Mouse (Mus musculus): ENCODE results near the gene Hoxd9. TPM values are rescaled to one million over a fixed set of nuclear protein-coding genes. Genes with fewer than 3 reads are reported as not detected.

The Hoxd9 gene
- polyA plus RNA-seq, 1 experiment = not detected

DNA sequence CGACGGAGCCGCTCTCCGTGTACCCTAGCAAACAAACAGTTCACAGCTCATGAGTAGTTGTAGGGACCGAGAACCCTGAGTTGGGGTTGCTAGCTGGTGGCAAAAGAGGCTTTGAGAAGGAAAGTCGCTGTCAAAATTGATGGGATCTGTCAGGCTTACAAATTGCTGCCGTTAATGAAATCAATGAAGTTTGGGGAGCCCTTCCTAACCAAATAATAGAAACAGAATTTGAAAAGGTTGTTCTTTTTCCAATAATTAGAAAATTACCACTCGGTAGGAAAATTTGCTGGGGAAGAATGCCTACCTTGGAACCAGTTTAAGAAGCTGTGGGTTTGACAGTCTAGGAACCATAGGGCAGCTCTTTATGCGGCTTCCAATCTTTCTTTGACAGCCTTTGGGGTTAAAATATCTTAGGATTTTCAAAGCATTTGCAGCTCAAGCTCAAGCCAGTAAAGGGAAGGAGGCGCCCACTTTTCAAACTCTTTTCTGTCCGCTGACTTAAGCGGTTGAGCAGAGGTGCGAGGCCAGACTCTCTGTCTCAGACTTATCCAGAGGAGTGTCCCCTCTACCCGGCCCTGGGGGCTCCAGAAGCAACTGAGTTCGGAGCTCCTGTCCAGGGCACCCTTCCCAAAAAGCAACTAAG is 39.4 kb upstream of the Hoxd9 start:
- Histone ChIP-seq H3K4me1 (ENCODE audit: control insufficient read depth) (no peaks in the 10 kb centered on the region), H3K9me3 (ENCODE audit: control insufficient read depth, low read length) (peaks cover 11% of the 10 kb centered on the region), H3K27me3 (ENCODE audit: control insufficient read depth) (peaks cover 100% of the 10 kb centered on the region), H3K4me3 (replicated peaks) (no peak overlapping the region), H3K36me3 (ENCODE audit: control insufficient read depth) (no peaks in the 10 kb centered on the region)
- TF ChIP-seq GATA1 (IDR thresholded peaks at IDR 0.05; ENCODE audit: low read length) = no peak
- TF ChIP-seq TAL1 (IDR thresholded peaks at IDR 0.05; ENCODE audit: low read length) = no peak

DNA sequence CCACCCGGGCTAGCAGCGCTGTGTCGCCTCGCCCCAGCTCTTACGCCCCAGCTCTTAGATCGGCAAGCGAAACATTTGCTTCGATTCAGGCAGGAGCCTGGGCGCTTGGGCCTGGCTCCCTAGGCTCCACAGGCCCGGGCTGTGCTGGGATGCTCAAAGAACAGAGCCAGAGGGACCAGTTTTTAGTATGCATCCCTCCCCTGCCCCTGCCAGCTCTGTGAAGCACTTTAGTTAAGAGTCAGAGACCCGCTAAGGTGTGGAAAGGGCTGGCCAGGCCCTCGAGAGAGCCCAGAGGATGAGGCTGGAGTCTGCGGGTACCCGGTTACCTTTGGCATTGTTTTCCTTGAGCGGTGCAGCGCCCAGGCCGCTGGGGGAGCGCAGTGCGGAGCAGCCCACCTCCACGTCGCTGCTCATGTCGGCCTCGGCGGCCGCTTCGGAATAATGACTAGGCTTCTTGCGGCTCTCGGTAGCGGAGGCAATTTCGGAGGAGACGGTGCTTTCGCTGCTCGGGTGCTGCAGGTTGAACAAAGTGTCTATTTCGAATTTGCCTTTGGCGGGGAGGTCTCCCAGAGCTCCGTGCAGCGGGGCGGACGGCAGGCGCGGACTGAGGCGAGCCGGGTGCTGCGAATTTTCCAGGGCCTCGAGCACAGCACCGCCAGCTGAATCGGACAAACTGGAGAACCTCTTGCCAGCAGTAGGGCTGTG is 38.7 kb upstream of the Hoxd9 start:
- H3K4me1 ChIP-seq (ENCODE audit: control insufficient read depth) = no peaks in the 10 kb centered on the region
- H3K27me3 ChIP-seq (ENCODE audit: control insufficient read depth) = peaks cover 100% of the 10 kb centered on the region
- no peak overlapping the region for H3K4me3 ChIP-seq (replicated peaks)
- no peak for TF ChIP-seq TAL1 (IDR thresholded peaks at IDR 0.05; ENCODE audit: low read length)
- no peak for TF ChIP-seq GATA1 (IDR thresholded peaks at IDR 0.05; ENCODE audit: low read length)
- no peaks in the 10 kb centered on the region for H3K36me3 ChIP-seq (ENCODE audit: control insufficient read depth)
- peaks cover 11% of the 10 kb centered on the region for H3K9me3 ChIP-seq (ENCODE audit: control insufficient read depth, low read length)

DNA sequence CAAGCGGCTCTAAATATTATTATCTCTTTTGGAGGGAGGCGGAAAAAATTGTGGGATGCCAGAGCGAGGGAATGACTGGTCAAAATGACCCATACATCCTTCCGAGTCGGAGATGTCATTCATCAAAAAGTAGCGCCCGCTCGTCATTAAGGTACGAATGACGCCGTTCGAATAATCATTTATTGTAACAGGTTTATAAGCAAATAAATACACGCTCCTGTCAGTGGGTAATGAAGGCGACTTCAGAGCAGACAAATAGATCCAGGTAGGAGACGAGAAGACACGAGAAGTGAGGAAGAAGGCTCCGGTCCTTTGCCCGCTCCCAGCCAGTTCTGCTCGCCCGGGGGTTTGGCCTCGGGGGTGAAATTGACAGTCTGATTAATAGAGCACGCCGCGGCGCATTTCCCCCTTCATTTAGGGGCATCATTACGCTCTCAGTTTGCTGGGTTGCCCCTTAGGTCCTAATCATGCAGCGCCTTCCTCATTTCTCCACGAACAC is 38.0 kb upstream of the Hoxd9 start, which contains the start of gene Evx2:
TSS of gene Evx2 (minus strand) at position 51 of the 499 bp plus-strand sequence.
- TF ChIP-seq TAL1 (IDR thresholded peaks at IDR 0.05; ENCODE audit: low read length) (no peak), GATA1 (IDR thresholded peaks at IDR 0.05; ENCODE audit: low read length) (no peak)
- no peaks in the 10 kb centered on the region for H3K4me1 ChIP-seq (ENCODE audit: control insufficient read depth)
- H3K27me3 ChIP-seq (ENCODE audit: control insufficient read depth) = peaks cover 100% of the 10 kb centered on the region
- H3K36me3 ChIP-seq (ENCODE audit: control insufficient read depth) = no peaks in the 10 kb centered on the region
- no peak within 1 kb of the TSS for H3K4me3 ChIP-seq (replicated peaks)
- peaks cover 11% of the 10 kb centered on the region for H3K9me3 ChIP-seq (ENCODE audit: control insufficient read depth, low read length)

DNA sequence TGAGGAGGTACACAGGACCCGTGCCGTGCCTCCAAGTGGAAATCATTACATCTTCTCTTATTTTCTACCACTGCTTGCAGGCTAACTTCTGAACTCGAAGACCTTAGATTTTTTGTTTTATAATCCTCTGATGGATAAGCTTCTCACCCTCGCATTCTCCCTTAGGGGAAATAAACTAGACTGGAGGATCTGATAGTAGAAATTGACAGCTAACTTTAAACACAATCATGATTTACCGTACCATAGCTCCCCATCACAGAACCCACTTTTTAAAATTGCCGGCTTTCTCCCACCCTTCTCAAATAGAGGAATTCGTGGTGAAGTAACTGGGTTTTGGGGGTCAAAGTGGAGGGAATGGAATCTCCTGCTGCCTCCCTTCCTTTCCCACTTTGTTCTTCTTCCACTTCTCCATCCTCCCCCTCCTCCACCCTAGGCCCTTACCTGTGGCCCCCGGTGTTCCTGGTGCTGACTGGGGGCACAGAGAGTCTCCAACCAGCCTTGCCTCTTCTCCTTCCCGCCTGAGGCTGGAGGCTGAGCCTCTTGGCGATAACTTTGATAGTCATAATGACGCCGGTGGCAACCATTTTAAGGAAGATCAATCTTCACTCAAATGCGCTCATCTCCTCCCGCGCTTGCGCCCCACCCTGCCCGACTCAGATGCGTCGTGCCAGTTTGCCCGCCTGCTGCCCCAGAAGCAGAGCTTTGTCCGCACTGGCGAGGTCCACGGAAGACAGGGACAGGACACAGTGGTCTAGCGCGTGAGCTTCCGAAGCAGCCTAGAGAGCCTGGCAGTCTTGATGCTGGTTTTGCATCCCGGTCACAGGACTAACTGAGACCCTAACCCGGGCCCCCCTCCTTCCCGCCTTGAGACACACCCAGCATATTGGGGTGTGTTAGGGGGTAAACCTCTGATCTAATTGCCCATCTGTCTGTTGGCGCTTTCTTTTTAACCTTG is 36.8 kb upstream of the Hoxd9 start:
- Histone ChIP-seq H3K4me3 (replicated peaks) (no peak overlapping the region), H3K27me3 (ENCODE audit: control insufficient read depth) (peaks cover 100% of the 10 kb centered on the region), H3K36me3 (ENCODE audit: control insufficient read depth) (no peaks in the 10 kb centered on the region), H3K9me3 (ENCODE audit: control insufficient read depth, low read length) (peaks cover 11% of the 10 kb centered on the region), H3K4me1 (ENCODE audit: control insufficient read depth) (no peaks in the 10 kb centered on the region)
- no peak for TF ChIP-seq GATA1 (IDR thresholded peaks at IDR 0.05; ENCODE audit: low read length)
- TF ChIP-seq TAL1 (IDR thresholded peaks at IDR 0.05; ENCODE audit: low read length) = no peak

DNA sequence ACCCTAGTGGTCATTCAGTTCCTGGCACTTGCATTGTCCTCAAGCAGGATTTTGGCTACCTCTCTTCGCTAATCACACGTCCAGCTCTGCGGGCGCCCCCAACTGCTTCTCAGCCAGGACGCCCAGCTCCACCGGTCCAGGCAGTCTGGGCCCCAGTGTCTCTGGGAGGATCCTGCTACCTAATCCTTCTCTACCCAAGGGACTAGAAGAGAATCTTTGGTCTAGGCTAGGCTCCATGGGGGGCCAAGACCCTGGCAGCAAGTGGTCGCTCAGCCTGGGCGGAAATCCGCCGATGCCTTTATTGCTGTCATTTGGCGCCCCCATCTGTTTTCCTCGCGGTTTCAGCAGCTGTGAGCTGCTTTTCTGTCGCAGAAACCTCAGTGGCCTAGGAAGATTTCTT is 35.8 kb upstream of the Hoxd9 start:
- H3K4me1 ChIP-seq (ENCODE audit: control insufficient read depth) = no peaks in the 10 kb centered on the region
- H3K9me3 ChIP-seq (ENCODE audit: control insufficient read depth, low read length) = peaks cover 6% of the 10 kb centered on the region; the same call in 1 of the 2 replicates
- TF ChIP-seq TAL1 (IDR thresholded peaks at IDR 0.05; ENCODE audit: low read length) (no peak), GATA1 (IDR thresholded peaks at IDR 0.05; ENCODE audit: low read length) (no peak)
- no peaks in the 10 kb centered on the region for H3K36me3 ChIP-seq (ENCODE audit: control insufficient read depth)
- no peak overlapping the region for H3K4me3 ChIP-seq (replicated peaks)
- H3K27me3 ChIP-seq (ENCODE audit: control insufficient read depth) = peaks cover 100% of the 10 kb centered on the region

DNA sequence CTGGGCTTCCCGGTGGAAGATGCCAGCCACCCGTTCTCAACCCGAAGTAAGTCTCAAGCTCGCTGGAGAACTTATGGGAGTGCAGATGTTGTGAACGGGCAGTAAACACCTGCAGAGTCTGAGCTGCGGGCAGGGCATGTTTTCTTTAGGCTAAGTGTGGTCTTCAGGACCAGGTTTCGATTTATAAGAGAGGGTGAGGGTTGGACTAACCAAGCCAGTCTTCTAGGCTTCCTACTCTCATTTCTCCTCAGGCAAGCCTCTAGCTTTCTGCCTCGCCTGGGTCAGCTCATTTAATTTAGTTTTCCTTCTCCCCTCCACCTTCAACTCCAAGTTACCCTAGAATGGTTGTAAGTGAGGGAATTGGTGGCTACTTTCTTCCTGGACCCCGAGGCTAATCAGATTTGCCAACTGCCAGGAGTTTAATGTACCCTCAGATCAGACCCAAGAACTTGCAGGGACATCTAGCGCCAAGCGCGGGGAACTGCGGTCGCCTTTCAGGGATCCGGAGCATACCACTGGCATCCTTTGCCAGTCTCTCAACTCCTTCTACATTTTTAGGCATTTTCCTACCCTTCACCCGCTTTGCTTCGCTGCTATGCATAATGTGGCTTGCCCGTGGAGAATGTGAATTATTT is 34.1 kb upstream of the Hoxd9 start:
- peaks cover 4% of the 10 kb centered on the region; the same call in 1 of the 2 replicates for H3K9me3 ChIP-seq (ENCODE audit: control insufficient read depth, low read length)
- H3K27me3 ChIP-seq (ENCODE audit: control insufficient read depth) = peaks cover 99% of the 10 kb centered on the region
- H3K36me3 ChIP-seq (ENCODE audit: control insufficient read depth) = no peaks in the 10 kb centered on the region
- no peak overlapping the region for H3K4me3 ChIP-seq (replicated peaks)
- no peaks in the 10 kb centered on the region for H3K4me1 ChIP-seq (ENCODE audit: control insufficient read depth)
- TF ChIP-seq GATA1 (IDR thresholded peaks at IDR 0.05; ENCODE audit: low read length) (no peak), TAL1 (IDR thresholded peaks at IDR 0.05; ENCODE audit: low read length) (no peak)

DNA sequence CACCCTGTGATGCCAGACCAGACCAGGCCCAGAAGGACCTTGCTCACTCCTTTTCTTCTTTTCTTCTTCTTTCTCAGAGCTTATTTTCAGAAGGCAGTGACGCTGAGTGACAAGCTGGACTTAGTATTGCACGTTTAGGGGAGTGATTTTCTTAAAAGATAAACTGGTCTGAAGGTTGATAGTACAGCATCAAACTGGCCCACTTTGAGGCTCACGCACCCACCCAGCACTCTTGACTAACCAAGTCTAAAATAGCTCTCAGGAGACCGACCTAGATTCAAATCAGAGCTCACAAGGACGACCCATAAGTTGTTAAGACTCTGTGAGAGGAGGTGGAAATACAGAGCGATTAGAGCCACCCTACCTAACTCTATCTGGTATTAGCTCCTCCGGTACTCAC is 31.1 kb upstream of the Hoxd9 start:
- peaks cover 99% of the 10 kb centered on the region for H3K27me3 ChIP-seq (ENCODE audit: control insufficient read depth)
- H3K4me3 ChIP-seq (replicated peaks) = no peak overlapping the region
- H3K9me3 ChIP-seq (ENCODE audit: control insufficient read depth, low read length) = peaks cover 6% of the 10 kb centered on the region; the same call in 1 of the 2 replicates
- no peaks in the 10 kb centered on the region for H3K36me3 ChIP-seq (ENCODE audit: control insufficient read depth)
- no peaks in the 10 kb centered on the region for H3K4me1 ChIP-seq (ENCODE audit: control insufficient read depth)
- TF ChIP-seq TAL1 (IDR thresholded peaks at IDR 0.05; ENCODE audit: low read length) = no peak
- no peak for TF ChIP-seq GATA1 (IDR thresholded peaks at IDR 0.05; ENCODE audit: low read length)

DNA sequence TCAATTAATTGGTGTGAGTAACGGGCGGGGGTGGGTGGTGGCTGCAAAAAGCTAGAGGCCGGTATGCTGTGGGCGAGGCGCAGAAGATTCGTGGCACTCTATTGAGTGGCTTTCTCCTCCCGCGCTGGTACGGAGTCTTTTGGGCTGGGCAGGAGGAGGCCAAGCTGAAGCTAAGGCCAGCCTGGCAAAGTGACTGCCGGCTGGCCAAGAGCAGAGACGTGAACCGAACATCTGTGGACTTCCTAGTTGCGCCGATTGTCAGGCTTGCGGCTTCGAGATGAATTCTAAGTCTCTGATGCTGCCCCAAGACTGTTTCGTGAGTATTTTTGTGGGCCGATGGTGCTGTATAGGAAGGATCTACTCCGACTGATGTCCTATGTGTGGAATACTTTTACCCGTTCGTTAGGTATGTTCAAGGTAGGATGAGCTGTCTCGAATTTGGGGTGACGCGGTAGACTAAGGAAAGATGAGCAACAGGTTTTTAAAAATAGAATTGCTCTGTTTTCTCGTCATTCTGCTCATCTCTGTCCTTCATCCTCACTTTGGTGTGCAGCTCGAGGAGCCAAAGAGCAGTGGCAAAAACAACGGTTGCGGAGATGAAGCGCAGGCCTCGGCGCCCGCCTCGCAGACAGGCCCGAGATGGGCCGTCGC is 30.2 kb upstream of the Hoxd9 start:
- no peak for TF ChIP-seq TAL1 (IDR thresholded peaks at IDR 0.05; ENCODE audit: low read length)
- no peak for TF ChIP-seq GATA1 (IDR thresholded peaks at IDR 0.05; ENCODE audit: low read length)
- Histone ChIP-seq H3K4me3 (replicated peaks) (no peak overlapping the region), H3K36me3 (ENCODE audit: control insufficient read depth) (no peaks in the 10 kb centered on the region), H3K27me3 (ENCODE audit: control insufficient read depth) (peaks cover 99% of the 10 kb centered on the region), H3K4me1 (ENCODE audit: control insufficient read depth) (no peaks in the 10 kb centered on the region), H3K9me3 (ENCODE audit: control insufficient read depth, low read length) (peaks cover 6% of the 10 kb centered on the region; the same call in 1 of the 2 replicates)
